Mouse (Mus musculus) liver, embryonic 13.5 days (tissue): ENCODE results near the gene Anp32e. TPM values are rescaled to one million over a fixed set of nuclear protein-coding genes. Genes with fewer than 3 reads are reported as not detected.

Source experiments
- ATAC-seq: fragments of 200-750 bp; cut with Nextera tagmentation; 2 replicates; pipeline ENCODE4 v1.8.0; 2017; ENCODE audit warnings: low read depth, mild to moderate bottlenecking, moderate number of reproducible peaks, moderate library complexity
- DNase-seq: peaks from one replicate; pipeline ENCODE4 v3.0.0; 2022
- H3K27ac ChIP-seq: fragments of 300-500 bp; sonication (generic); 2 replicates; pipeline ENCODE4 v1.5.1; 2015; ENCODE audit warnings: moderate library complexity, mild to moderate bottlenecking, inconsistent platforms
- H3K27me3 ChIP-seq: fragments of 300-500 bp; sonication (generic); 2 replicates; pipeline ENCODE4 v1.6.1; 2015; ENCODE audit warnings: mild to moderate bottlenecking, inconsistent platforms
- H3K36me3 ChIP-seq: fragments of 300-500 bp; sonication (generic); 2 replicates; pipeline ENCODE4 v1.6.1; 2015; ENCODE audit warnings: mild to moderate bottlenecking, inconsistent platforms
- H3K4me1 ChIP-seq: fragments of 300-500 bp; sonication (generic); replicated peaks from 2 replicates; pipeline ENCODE4 v1.6.1; 2015; ENCODE audit warnings: inconsistent platforms
- H3K4me2 ChIP-seq: fragments of 300-500 bp; sonication (generic); 2 replicates; pipeline ENCODE4 v1.6.1; 2015; ENCODE audit warnings: inconsistent platforms, mild to moderate bottlenecking, moderate library complexity
- H3K4me3 ChIP-seq: fragments of 300-500 bp; sonication (generic); replicated peaks from 2 replicates; pipeline ENCODE4 v1.5.1; 2015; ENCODE audit warnings: mild to moderate bottlenecking, inconsistent platforms
- H3K9ac ChIP-seq: fragments of 300-500 bp; sonication (generic); 2 replicates; pipeline ENCODE4 v1.6.1; 2015; ENCODE audit warnings: mild to moderate bottlenecking, inconsistent platforms
- H3K9me3 ChIP-seq: fragments of 300-500 bp; sonication (generic); replicated peaks from 2 replicates; pipeline ENCODE4 v1.6.1; 2016; ENCODE audit warnings: inconsistent platforms
- WGBS: fragments of 180-500 bp; shearing (Covaris S2); methylation state at CpG from one replicate; pipeline ENCODE4 v1.1.7; 2015; ENCODE audit not compliant: insufficient replicate concordance; 5-methylcytosine and 5-hydroxymethylcytosine counted together
- polyA plus RNA-seq: library from polyadenylated mRNA; unstranded; fragments of >200 nt; fragmentation: Nextera tagmentation; extraction: Ambion mirVana; gene quantifications from 2 replicates; pipeline ENCODE4 v1.2.1, GENCODE M21; 2015

The Anp32e gene
- polyA plus RNA-seq, 1 experiment from 2014 or later: 163 TPM

DNA sequence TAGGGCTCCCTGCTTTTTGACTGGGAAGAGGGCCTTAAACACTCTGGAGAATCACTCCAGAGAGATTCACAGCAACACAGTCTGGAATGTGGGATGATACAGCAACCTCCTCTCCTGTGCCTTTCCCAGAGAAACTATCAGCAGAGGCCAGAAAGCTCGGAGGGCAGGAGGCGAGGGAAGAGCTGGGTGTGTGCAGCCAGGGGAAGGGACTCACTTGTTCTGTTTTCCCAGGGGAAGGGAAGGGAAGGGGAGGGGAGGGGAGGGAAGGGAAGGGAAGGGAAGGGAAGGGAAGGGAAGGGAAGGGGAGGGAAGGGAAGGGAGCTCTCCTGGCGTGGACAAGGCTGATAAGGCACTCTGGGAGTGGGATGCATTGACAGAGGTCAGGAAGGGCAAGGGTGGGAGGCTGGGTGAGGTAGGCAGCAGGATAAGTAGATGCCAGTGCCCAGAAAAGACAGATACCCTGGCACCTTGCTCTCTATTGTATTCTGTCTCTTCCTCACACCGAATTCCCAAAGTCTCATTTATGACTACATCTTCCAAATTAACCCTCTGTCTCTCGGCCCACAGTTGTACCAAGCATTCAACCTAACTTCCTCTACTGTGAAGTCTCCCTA lies 64.1 kb downstream of the Anp32e start:
- no peak for ATAC-seq
- H3K9me3 ChIP-seq: no peaks in the 10 kb centered on the region
- H3K4me3 ChIP-seq: no peak overlapping the region
- no peak for DNase-seq
- H3K27me3 ChIP-seq: peaks cover 56% of the 10 kb centered on the region
- no peak overlapping the region for H3K9ac ChIP-seq
- peaks cover 18% of the 10 kb centered on the region for H3K36me3 ChIP-seq
- H3K27ac ChIP-seq: peak overlapping the region; percentile 39; the same call in 1 of the 2 replicates
- WGBS: 62% methylated on average over 5 of the region's 5 CpGs
- peak overlapping the region; percentile 95 for H3K4me2 ChIP-seq
- H3K4me1 ChIP-seq: peaks cover 54% of the 10 kb centered on the region

DNA sequence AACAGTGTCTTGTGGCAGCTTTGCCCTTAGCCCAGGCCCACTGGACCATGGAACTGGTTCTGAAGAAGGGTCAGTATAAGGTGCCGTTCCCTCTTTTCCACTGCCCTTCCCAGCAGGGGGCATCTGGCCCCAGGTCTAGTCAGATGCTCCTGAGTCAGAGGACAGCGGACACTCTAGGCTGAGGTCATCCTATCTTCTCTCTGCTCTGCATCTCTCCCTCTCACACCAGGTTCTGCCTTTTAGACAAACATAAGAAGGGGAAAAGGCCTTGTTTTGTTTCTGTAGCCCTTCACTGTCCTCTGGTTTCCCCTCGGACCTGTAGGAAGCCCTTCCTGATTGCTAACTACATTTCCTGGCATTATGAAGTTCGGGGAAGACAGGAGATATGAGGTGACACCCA lies 64.8 kb downstream of the Anp32e start:
- no peak for ATAC-seq
- H3K36me3 ChIP-seq: peaks cover 17% of the 10 kb centered on the region
- H3K4me1 ChIP-seq: peaks cover 60% of the 10 kb centered on the region
- peaks cover 58% of the 10 kb centered on the region for H3K27me3 ChIP-seq
- no peaks in the 10 kb centered on the region for H3K9me3 ChIP-seq
- DNase-seq: no peak
- WGBS: 23% methylated on average over 4 of the region's 4 CpGs
- peak overlapping the region; percentile 74 for H3K4me3 ChIP-seq
- peak overlapping the region; percentile 53 for H3K27ac ChIP-seq
- H3K9ac ChIP-seq: 0 out of 2 replicates have a peak overlapping the region, but pooled peaks have one; percentile 28
- peak overlapping the region; percentile 95 for H3K4me2 ChIP-seq

DNA sequence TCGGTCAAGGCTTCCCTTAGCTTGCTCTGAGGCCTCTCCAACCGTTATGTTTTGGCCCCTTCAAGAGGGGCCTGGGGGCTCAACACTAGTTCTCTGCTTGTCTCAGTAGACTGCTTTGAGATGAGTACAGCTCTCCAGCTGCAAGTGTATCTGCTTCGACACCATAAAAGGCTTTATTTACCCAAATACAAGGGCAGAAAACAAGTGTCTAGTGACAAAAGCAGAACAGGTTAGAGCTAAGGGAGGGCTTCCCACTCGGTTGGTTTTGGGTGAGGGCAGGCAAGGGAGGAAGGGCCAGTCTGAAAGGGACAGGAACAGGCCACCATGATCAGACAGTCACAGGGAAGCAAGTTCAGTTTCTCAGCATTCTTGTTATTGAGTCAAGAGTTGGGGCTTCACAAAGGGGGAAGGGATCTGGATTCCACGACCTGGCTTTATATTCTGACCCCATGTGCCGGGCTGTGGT lies 65.4 kb downstream of the Anp32e start:
- Histone ChIP-seq H3K9ac (peak overlapping the region; percentile 77), H3K27ac (peak overlapping the region; percentile 75), H3K4me3 (peak overlapping the region; percentile 74), H3K27me3 (peaks cover 57% of the 10 kb centered on the region), H3K36me3 (peaks cover 12% of the 10 kb centered on the region; the same call in 1 of the 2 replicates), H3K4me2 (peak overlapping the region; percentile 95), H3K4me1 (peaks cover 66% of the 10 kb centered on the region), H3K9me3 (no peaks in the 10 kb centered on the region)
- ATAC-seq: no peak
- DNase-seq: no peak
- WGBS: 15% methylated on average over 6 of the region's 6 CpGs

DNA sequence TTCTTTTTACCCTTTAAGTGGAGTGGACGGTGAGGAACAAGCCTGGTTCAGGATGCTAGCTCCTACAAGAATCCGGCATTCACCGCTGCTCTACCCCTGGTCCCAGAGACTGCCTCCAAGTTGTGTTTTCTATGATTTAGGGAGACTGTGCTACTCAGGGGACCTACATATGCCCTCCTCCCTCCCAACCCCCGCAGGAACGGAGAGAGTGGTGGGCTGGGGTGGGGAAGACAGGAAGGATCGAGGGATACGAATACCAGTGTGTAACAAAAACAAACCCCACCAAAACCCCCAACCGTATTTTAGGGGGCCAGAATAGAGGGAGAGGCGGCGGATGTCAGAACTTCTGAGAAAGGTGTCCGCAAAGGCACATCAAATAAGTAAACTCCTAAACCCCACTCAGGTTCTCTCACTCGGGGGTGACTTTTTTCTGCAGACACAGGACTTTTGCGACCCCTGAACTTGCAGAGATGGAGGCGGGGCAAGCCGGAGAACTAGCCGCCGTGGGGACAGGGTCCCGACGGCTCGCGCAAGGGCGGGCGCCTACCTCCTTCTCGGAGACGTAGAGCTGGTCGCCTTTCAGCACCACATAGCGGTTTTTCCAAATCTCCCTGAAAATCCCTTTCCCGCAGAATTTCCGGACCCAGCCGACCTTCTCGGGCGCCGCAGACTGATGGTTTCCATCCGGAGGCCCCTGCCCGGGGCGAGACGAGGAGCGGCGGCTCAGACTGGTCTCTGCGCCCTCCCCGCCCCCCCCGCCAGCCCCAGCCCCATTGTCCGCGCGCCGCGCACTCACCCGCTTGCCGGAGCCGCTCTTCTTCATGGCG lies 66.1 kb downstream of the Anp32e start:
- peak overlapping the region; percentile 74 for H3K4me3 ChIP-seq
- ATAC-seq (no peak), DNase-seq (no peak)
- H3K9ac ChIP-seq: peak overlapping the region; percentile 77
- peaks cover 57% of the 10 kb centered on the region for H3K27me3 ChIP-seq
- H3K27ac ChIP-seq: peak overlapping the region; percentile 75
- peak overlapping the region; percentile 95 for H3K4me2 ChIP-seq
- H3K36me3 ChIP-seq: peaks cover 9% of the 10 kb centered on the region; the same call in 1 of the 2 replicates
- 2% methylated on average over 51 of the region's 51 CpGs for WGBS
- H3K4me1 ChIP-seq: peaks cover 73% of the 10 kb centered on the region
- H3K9me3 ChIP-seq: no peaks in the 10 kb centered on the region

DNA sequence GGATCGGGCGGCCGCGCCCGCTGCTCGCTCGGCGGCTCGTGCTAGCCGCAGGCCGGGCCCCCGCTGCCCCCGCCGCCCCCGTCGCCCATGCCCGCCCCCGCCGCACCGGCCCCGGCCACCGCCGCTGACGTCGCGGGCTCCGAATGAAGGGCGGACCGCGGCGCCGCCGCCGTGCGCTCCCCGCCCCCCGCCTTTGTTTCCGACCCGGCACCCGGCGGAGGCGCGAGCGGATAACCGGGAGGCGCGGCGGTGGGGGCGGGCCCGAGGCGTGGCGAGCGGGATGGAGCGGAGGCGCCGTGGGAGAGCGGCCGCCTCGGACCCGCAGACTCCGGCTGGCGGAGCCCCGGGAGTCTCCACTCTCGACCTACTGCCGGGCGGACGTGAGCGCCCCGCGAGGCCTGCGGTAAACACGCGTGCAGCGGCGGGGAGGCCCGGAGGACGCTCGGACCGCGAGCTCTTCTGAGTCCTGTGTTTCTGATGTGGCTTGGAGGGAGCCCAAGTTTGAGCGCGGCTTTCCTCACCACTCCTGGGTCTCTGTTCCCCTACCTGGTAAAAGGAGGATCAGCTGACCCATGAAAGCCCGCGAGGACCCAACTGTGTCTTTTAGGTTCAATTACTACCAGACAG lies 66.9 kb downstream of the Anp32e start, which contains the start of gene Plekho1:
Gene Plekho1 (minus strand): TSS at position 200 of the 627 bp plus-strand sequence.
- H3K4me3 ChIP-seq: peak within 1 kb of the TSS; percentile 74
- DNase-seq (peak; percentile 48), ATAC-seq (0 out of 2 replicates have a peak, but pooled peaks have one; percentile 22)
- 1% methylated on average over 82 of the region's 84 CpGs for WGBS
- peak within 1 kb of the TSS; percentile 77 for H3K9ac ChIP-seq
- peak within 1 kb of the TSS; percentile 75 for H3K27ac ChIP-seq
- peak within 1 kb of the TSS; percentile 95 for H3K4me2 ChIP-seq
- H3K27me3 ChIP-seq: peaks cover 57% of the 10 kb centered on the region
- H3K36me3 ChIP-seq: 0 out of 2 replicates have a peak, but pooled peaks cover 7% of the 10 kb centered on the region
- H3K4me1 ChIP-seq: peaks cover 78% of the 10 kb centered on the region
- no peaks in the 10 kb centered on the region for H3K9me3 ChIP-seq

DNA sequence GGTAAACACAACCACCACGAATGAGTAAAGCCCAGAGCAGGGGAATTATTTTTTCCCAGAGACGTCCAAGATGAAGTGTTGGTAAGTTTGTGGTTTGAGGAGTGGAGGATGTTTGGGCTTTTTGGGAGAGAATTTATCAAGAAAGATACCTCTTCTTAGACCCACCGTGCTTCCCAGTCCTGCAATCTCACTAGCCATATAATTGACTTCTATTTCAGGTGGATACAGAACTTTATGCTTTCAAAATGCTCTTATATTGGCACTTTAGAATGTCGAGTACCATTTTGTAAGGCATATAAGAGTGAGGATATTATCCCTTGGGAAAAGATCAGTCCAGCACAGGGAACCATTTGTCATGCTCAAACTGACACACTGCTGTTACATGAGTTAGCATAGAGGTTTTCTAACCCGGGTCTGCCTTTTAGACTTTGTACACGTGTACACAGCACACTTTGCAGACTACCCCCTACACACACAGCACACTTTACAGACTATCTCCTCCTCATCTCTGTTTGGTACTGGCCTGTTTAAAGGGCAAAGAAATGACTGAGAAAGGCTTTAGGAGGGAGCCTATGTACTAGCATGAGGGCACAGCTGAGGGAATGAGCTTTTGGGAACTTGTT lies 67.5 kb downstream of the Anp32e start:
- Histone ChIP-seq H3K4me1 (peaks cover 80% of the 10 kb centered on the region), H3K4me2 (peak overlapping the region; percentile 95), H3K27me3 (peaks cover 57% of the 10 kb centered on the region), H3K9ac (peak overlapping the region; percentile 77), H3K4me3 (peak overlapping the region; percentile 74), H3K36me3 (0 out of 2 replicates have a peak, but pooled peaks cover under 1% of the 10 kb centered on the region), H3K27ac (peak overlapping the region; percentile 75), H3K9me3 (no peaks in the 10 kb centered on the region)
- WGBS: 16% methylated on average over 6 of the region's 6 CpGs
- ATAC-seq: no peak
- DNase-seq: no peak

Other genes starting within 250 kb of the Anp32e start
- gene Adamtsl4, start 241.3 kb upstream of the Anp32e start, polyA plus RNA-seq: 0.37 and 0.83 TPM in 2 replicates
- gene Ecm1, start 189.7 kb upstream of the Anp32e start, polyA plus RNA-seq: 9.8 and 10.7 TPM in 2 replicates
- 49.4 and 50.4 TPM in 2 replicates for gene Tars2, start 169.0 kb upstream of the Anp32e start, polyA plus RNA-seq
- gene Rprd2, start 110.4 kb upstream of the Anp32e start, polyA plus RNA-seq: 7.9 and 10.1 TPM in 2 replicates
- gene Prpf3, start 73.4 kb upstream of the Anp32e start, polyA plus RNA-seq: 30.7 and 36.6 TPM in 2 replicates
- gene Mrps21, start 57.7 kb upstream of the Anp32e start, polyA plus RNA-seq: 256 and 257 TPM in 2 replicates
- gene Ciart, start 47.0 kb upstream of the Anp32e start, polyA plus RNA-seq: 0.88 and 1.4 TPM in 2 replicates
- gene BC028528, start 37.2 kb upstream of the Anp32e start, polyA plus RNA-seq: 6.6 and 8.6 TPM in 2 replicates
- gene Aph1a, start 35.3 kb upstream of the Anp32e start, polyA plus RNA-seq: 17.1 and 18.5 TPM in 2 replicates
- gene Car14, start 24.6 kb upstream of the Anp32e start, polyA plus RNA-seq: 10.3 and 10.8 TPM in 2 replicates
- gene Plekho1, start 66.8 kb downstream of the Anp32e start, polyA plus RNA-seq: 6.9 and 7.8 TPM in 2 replicates
- gene Vps45, start 129.2 kb downstream of the Anp32e start, polyA plus RNA-seq: 17.3 and 17.7 TPM in 2 replicates
- 11.3 and 11.4 TPM in 2 replicates for gene Otud7b, start 175.3 kb downstream of the Anp32e start, polyA plus RNA-seq
- 1.9 and 2.2 TPM in 2 replicates for gene Mtmr11, start 232.8 kb downstream of the Anp32e start, polyA plus RNA-seq
- 103 and 110 TPM in 2 replicates for gene Sf3b4, start 243.1 kb downstream of the Anp32e start, polyA plus RNA-seq